Mouse (Mus musculus) brain, embryonic 14.5 days (tissue): ENCODE results near the gene Lrig1.

Experiments
- CTCF ChIP-seq: fragments of 200-500 bp; IDR thresholded peaks from 2 replicates; pipeline ENCODE4 v1.5.1; 2012; ENCODE audit warnings: inconsistent platforms, mild to moderate bottlenecking, moderate library complexity, borderline replicate concordance; ENCODE audit not compliant: insufficient read depth, insufficient read length; ENCODE audit errors: extremely low read depth
- POLR2A ChIP-seq: fragments of 200-500 bp; IDR thresholded peaks from 2 replicates; pipeline ENCODE4 v1.6.1; 2012; ENCODE audit warnings: mild to moderate bottlenecking, inconsistent platforms, borderline replicate concordance; ENCODE audit not compliant: poor library complexity, insufficient read depth, insufficient read length, severe bottlenecking; ENCODE audit errors: extremely low read depth

GRCm38 (mm10) chr6:94678377-94679164 lies 21.4 kb downstream of the Lrig1 start:
- no peak for TF ChIP-seq CTCF
- no peak for TF ChIP-seq POLR2A
